Mouse (Mus musculus) lung, postnatal 14 days (tissue): ENCODE data around the gene Gm11937.

Experiments
- DNase-seq: peaks from one replicate; pipeline ENCODE4 v3.0.0; 2021

Gm11937 gene

GRCm38 (mm10) chr11:99581051-99581450 lies 28.9 kb downstream of the Gm11937 start:
- DNase-seq = no peak

- no peak for DNase-seq
Measured at GRCm38 (mm10) chr11:99580636-99581035, 29.4 kb downstream of the Gm11937 start, which contains the start of gene Krtap1-5. TSS of gene Krtap1-5 (minus strand) at chr11:99581016.

GRCm38 (mm10) chr11:99574106-99574505 lies 35.9 kb downstream of the Gm11937 start:
- DNase-seq = peak; percentile 80

GRCm38 (mm10) chr11:99573164-99573563 lies 36.8 kb downstream of the Gm11937 start:
- no peak for DNase-seq

GRCm38 (mm10) chr11:99566530-99566929 lies 43.5 kb downstream of the Gm11937 start, which contains the start of gene Krtap3-1:
TSS of gene Krtap3-1 (minus strand) at chr11:99566630.
- no peak for DNase-seq

GRCm38 (mm10) chr11:99562580-99562979 lies 47.4 kb downstream of the Gm11937 start:
- DNase-seq = no peak
